Mouse (Mus musculus): Measurements from ENCODE around the gene Gpr153. TPM values are rescaled to one million over a fixed set of nuclear protein-coding genes. Genes with fewer than 3 reads are reported as not detected.

The Gpr153 gene
- polyA plus RNA-seq, 1 experiment from 2014 or later: 6.2 TPM

DNA sequence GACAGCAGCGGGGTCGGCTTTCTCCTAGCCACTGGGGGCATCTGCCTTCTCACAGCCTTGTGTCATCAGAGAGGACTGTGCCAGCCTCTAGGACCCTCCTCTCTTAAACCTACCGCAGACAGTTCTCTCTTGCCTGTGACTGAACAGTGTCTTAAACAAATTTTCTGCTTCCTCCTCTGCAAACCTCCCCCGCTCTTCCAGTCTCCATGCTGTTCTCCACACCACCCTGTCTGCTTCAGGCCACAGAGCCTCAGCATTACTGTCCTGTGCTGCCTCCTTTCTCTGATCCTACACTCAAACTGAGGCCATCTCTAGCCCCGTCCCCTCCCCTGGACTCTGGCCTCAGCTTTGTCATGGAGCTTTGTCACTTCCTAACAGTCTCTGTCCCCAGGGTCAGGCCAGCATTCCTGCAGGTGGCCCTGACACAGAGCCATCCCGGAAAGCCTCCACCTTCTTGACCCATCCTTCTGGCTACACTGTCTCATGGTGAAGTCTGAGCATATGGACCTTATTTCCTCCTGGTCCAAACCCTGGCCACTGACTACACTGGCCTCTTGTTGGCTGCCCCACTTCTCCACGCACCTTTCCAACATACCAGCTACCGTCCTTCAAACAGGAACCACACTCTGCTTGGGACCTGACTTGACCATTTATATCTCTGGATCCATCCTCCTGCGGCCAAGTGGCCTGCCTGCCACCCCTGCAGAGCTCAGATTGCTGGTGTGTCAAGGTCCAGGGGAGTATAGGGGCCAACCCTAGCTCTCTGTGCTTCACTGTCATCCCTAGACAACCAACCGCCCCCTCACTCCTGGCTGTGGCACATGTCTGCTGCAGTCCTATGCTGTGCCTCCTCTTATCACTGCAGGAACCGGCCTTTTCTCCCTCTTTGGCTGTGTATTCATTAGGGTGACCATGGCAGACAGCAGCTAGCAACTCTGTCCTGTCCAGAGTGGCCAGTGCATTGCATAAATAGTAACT is 29.2 kb upstream of the Gpr153 start:
- no peak for ATAC-seq
- no peak overlapping the region for H3K9ac ChIP-seq (replicated peaks; ENCODE audit: low read depth, low read length)
- H3K4me2 ChIP-seq (ENCODE audit: low read length): no peak overlapping the region
- peaks cover 16% of the 10 kb centered on the region for H3K4me1 ChIP-seq (replicated peaks; ENCODE audit: control insufficient read depth, insufficient read depth, low read length)
- no peak overlapping the region for H3K4me3 ChIP-seq (replicated peaks; ENCODE audit: low read length)
- no peaks in the 10 kb centered on the region for H3K9me3 ChIP-seq (ENCODE audit: control insufficient read depth, low read length)
- H3K27ac ChIP-seq (ENCODE audit: low read length): no peak overlapping the region
- no peaks in the 10 kb centered on the region for H3K36me3 ChIP-seq (ENCODE audit: control insufficient read depth, insufficient read depth)
- no peaks in the 10 kb centered on the region for H3K27me3 ChIP-seq (replicated peaks; ENCODE audit: control insufficient read depth, insufficient read depth, low read length)
- 87% methylated on average over 11 of the region's 11 CpGs for WGBS

DNA sequence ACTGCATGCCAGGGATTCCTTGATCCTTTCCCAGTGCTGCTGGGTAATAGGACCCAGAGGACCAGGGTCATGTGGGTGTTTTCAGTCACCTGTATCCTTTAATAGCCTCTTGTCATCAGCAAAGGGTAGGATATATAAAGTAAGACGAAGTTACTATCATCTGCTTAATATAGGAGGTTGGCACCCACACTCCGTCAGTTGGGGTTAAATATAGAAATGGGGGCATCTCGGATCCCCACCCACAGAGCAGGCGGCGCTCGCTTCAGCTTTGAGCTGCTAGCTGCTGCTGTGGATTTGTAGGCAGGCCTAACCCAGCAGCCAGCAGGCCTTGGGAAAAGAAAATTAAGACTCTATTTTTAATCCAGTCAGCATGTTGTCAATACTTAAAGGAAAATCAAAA is 28.0 kb upstream of the Gpr153 start:
- WGBS: 76% methylated on average over 6 of the region's 6 CpGs
- no peak for ATAC-seq
- Histone ChIP-seq H3K27ac (ENCODE audit: low read length) (no peak overlapping the region), H3K36me3 (ENCODE audit: control insufficient read depth, insufficient read depth) (no peaks in the 10 kb centered on the region), H3K4me2 (ENCODE audit: low read length) (no peak overlapping the region), H3K4me1 (replicated peaks; ENCODE audit: control insufficient read depth, insufficient read depth, low read length) (peaks cover 16% of the 10 kb centered on the region), H3K27me3 (replicated peaks; ENCODE audit: control insufficient read depth, insufficient read depth, low read length) (no peaks in the 10 kb centered on the region), H3K9me3 (ENCODE audit: control insufficient read depth, low read length) (no peaks in the 10 kb centered on the region), H3K4me3 (replicated peaks; ENCODE audit: low read length) (no peak overlapping the region), H3K9ac (replicated peaks; ENCODE audit: low read depth, low read length) (no peak overlapping the region)

DNA sequence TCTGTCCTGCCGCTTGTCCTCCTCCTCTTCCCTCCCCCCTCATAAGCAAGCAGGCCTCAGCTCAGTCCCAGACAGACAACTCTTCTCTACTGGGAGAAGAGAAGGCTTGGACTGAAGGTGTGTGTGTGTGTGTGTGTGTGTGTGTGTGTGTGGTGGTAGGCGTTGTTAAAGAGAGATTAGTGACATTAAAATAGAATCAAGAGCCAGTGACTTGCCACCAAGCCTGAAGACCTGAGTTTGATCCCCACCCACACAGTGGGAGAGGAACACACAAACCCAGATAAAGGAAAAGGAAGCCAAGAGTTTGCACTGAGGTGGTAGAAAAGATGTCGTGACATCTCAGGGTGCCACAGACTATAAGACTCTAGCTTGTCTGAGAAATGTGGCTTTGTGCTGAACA is 26.8 kb upstream of the Gpr153 start:
- Histone ChIP-seq H3K9me3 (ENCODE audit: control insufficient read depth, low read length) (no peaks in the 10 kb centered on the region), H3K27ac (ENCODE audit: low read length) (no peak overlapping the region), H3K36me3 (ENCODE audit: control insufficient read depth, insufficient read depth) (no peaks in the 10 kb centered on the region), H3K4me1 (replicated peaks; ENCODE audit: control insufficient read depth, insufficient read depth, low read length) (peaks cover 16% of the 10 kb centered on the region), H3K9ac (replicated peaks; ENCODE audit: low read depth, low read length) (no peak overlapping the region), H3K4me2 (ENCODE audit: low read length) (no peak overlapping the region), H3K27me3 (replicated peaks; ENCODE audit: control insufficient read depth, insufficient read depth, low read length) (no peaks in the 10 kb centered on the region), H3K4me3 (replicated peaks; ENCODE audit: low read length) (no peak overlapping the region)
- ATAC-seq: no peak
- 70% methylated on average over 3 of the region's 3 CpGs for WGBS

DNA sequence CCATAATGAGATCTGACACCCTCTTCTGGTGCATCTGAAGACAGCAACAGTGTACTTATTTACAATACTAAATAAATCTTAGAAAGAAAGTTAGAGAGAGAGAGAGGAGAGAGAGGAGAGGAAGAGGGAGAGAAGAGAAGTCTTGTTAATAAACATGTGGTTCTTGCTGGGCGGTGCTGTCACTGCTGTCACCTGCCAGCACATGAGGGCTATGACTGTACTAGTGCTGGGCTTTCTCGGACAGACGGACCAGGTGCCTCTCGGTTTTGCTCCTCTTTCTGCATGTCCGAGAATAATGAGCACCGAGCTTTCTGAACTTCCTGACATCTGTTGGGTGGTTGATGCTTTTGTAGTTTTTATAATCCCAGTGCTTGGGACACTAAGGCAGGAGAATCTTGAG is 23.4 kb upstream of the Gpr153 start:
- H3K4me1 ChIP-seq (replicated peaks; ENCODE audit: control insufficient read depth, insufficient read depth, low read length): peaks cover 12% of the 10 kb centered on the region
- H3K27me3 ChIP-seq (replicated peaks; ENCODE audit: control insufficient read depth, insufficient read depth, low read length): no peaks in the 10 kb centered on the region
- no peak overlapping the region for H3K4me3 ChIP-seq (replicated peaks; ENCODE audit: low read length)
- no peak overlapping the region for H3K4me2 ChIP-seq (ENCODE audit: low read length)
- no peaks in the 10 kb centered on the region for H3K9me3 ChIP-seq (ENCODE audit: control insufficient read depth, low read length)
- 86% methylated on average over 6 of the region's 6 CpGs for WGBS
- no peak overlapping the region for H3K9ac ChIP-seq (replicated peaks; ENCODE audit: low read depth, low read length)
- no peaks in the 10 kb centered on the region for H3K36me3 ChIP-seq (ENCODE audit: control insufficient read depth, insufficient read depth)
- no peak overlapping the region for H3K27ac ChIP-seq (ENCODE audit: low read length)
- ATAC-seq: no peak

DNA sequence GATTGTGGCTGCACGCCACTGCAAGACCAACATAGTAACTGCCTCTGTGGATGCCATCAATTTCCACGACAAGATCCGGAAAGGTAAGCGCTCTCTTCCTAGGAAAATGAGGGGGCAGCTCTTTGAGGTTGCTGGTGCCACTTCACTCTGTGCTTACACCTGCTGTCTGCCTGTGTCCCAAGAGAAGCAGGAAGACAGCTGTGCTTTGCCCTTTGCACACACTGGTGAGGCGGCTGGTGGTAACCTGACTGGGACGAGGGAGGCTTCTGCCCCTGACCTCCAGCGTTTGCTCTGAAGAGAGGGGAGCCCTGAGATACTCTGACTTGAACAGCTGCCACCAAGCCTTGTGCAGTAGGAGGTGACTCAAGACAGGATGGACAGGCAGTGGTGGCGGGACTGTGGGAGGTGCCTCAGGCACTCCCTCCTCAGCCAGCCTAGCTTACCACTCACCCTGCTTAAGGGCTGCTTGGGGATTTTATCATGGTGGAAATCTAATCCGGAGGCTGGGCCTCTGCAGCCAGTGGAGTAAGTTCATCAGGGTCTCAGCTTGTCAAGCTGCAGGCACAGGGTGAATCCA is 20.8 kb upstream of the Gpr153 start:
- H3K4me3 ChIP-seq (replicated peaks; ENCODE audit: low read length): no peak overlapping the region
- H3K36me3 ChIP-seq (ENCODE audit: control insufficient read depth, insufficient read depth): no peaks in the 10 kb centered on the region
- no peaks in the 10 kb centered on the region for H3K9me3 ChIP-seq (ENCODE audit: control insufficient read depth, low read length)
- no peak overlapping the region for H3K27ac ChIP-seq (ENCODE audit: low read length)
- 83% methylated on average over 9 of the region's 9 CpGs for WGBS
- H3K27me3 ChIP-seq (replicated peaks; ENCODE audit: control insufficient read depth, insufficient read depth, low read length): no peaks in the 10 kb centered on the region
- no peak overlapping the region for H3K9ac ChIP-seq (replicated peaks; ENCODE audit: low read depth, low read length)
- H3K4me1 ChIP-seq (replicated peaks; ENCODE audit: control insufficient read depth, insufficient read depth, low read length): peaks cover 12% of the 10 kb centered on the region; the same call in 1 of the 2 replicates
- no peak for ATAC-seq
- H3K4me2 ChIP-seq (ENCODE audit: low read length): no peak overlapping the region

DNA sequence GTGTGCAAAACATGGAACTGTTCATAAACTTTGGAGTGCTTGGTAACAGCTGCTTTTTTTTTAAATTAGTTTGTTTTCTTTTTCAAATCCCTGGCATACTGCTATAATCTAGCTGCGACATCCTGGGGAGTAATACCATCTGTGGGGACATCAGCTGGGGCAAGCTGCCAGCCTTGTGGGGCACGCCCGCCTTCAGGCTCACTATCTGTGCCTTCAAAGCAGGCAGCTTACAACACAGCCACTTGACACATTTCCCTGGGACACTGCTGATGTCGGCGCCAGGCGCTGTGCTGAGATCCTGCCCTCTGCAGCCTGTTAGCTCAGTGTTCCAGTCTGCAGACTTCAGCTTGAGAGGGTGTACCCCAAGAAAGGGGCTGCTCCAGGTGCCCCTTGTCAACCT is 17.0 kb upstream of the Gpr153 start:
- Histone ChIP-seq H3K36me3 (ENCODE audit: control insufficient read depth, insufficient read depth) (no peaks in the 10 kb centered on the region), H3K27ac (ENCODE audit: low read length) (no peak overlapping the region), H3K4me1 (replicated peaks; ENCODE audit: control insufficient read depth, insufficient read depth, low read length) (peaks cover 12% of the 10 kb centered on the region; the same call in 1 of the 2 replicates), H3K4me2 (ENCODE audit: low read length) (no peak overlapping the region), H3K4me3 (replicated peaks; ENCODE audit: low read length) (no peak overlapping the region), H3K27me3 (replicated peaks; ENCODE audit: control insufficient read depth, insufficient read depth, low read length) (no peaks in the 10 kb centered on the region), H3K9ac (replicated peaks; ENCODE audit: low read depth, low read length) (no peak overlapping the region), H3K9me3 (ENCODE audit: control insufficient read depth, low read length) (no peaks in the 10 kb centered on the region)
- 44% methylated on average over 6 of the region's 6 CpGs for WGBS
- peak; percentile 71 for ATAC-seq

DNA sequence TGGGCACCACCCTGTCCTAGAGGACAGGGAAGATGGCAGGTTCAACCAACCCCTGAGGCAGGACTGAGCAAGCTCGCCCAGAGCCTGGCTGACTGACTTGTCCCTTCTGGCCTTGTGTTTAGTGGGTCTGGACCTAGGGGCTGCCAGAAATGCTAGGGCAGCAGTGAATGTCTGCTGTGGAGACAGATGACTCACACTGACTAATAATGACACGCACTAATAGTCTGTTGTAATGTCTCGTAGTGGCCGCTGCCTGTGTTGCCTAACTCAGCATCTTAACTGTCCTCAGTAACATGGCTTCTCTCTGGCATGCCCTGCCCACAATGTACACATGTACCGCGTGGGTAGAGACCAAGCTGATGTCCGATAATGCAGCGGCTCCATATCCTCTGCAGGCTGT is 13.6 kb upstream of the Gpr153 start:
- no peak overlapping the region for H3K9ac ChIP-seq (replicated peaks; ENCODE audit: low read depth, low read length)
- H3K4me3 ChIP-seq (replicated peaks; ENCODE audit: low read length): no peak overlapping the region
- no peak overlapping the region for H3K27ac ChIP-seq (ENCODE audit: low read length)
- H3K4me2 ChIP-seq (ENCODE audit: low read length): no peak overlapping the region
- H3K27me3 ChIP-seq (replicated peaks; ENCODE audit: control insufficient read depth, insufficient read depth, low read length): no peaks in the 10 kb centered on the region
- no peaks in the 10 kb centered on the region for H3K36me3 ChIP-seq (ENCODE audit: control insufficient read depth, insufficient read depth)
- 93% methylated on average over 8 of the region's 8 CpGs for WGBS
- ATAC-seq: no peak
- H3K9me3 ChIP-seq (ENCODE audit: control insufficient read depth, low read length): no peaks in the 10 kb centered on the region
- H3K4me1 ChIP-seq (replicated peaks; ENCODE audit: control insufficient read depth, insufficient read depth, low read length): peaks cover 22% of the 10 kb centered on the region

DNA sequence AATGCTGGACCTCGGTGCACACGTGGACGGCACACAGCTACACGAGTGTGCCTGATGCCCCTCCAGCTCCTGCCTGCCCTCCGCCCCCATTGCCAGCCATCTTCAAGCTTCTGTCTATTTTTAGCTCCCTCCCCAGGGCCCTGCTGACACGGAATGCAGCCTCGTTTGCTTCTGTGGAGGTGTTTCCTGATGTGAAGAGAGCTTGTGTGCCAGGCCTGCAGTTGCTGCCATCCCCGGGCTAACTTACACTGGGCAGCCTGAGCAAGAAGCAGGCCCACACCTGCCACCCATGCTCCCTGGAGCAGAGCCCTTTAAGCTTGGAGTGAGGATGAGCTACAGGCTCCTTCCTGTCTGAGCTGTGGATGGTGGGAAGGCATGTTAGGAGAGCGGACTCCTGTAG is 11.8 kb upstream of the Gpr153 start:
- H3K27ac ChIP-seq (ENCODE audit: low read length): no peak overlapping the region
- peaks cover 26% of the 10 kb centered on the region for H3K4me1 ChIP-seq (replicated peaks; ENCODE audit: control insufficient read depth, insufficient read depth, low read length)
- H3K9ac ChIP-seq (replicated peaks; ENCODE audit: low read depth, low read length): no peak overlapping the region
- H3K9me3 ChIP-seq (ENCODE audit: control insufficient read depth, low read length): no peaks in the 10 kb centered on the region
- no peak overlapping the region for H3K4me2 ChIP-seq (ENCODE audit: low read length)
- H3K36me3 ChIP-seq (ENCODE audit: control insufficient read depth, insufficient read depth): no peaks in the 10 kb centered on the region
- H3K27me3 ChIP-seq (replicated peaks; ENCODE audit: control insufficient read depth, insufficient read depth, low read length): no peaks in the 10 kb centered on the region
- no peak for ATAC-seq
- 76% methylated on average over 9 of the region's 9 CpGs for WGBS
- no peak overlapping the region for H3K4me3 ChIP-seq (replicated peaks; ENCODE audit: low read length)

DNA sequence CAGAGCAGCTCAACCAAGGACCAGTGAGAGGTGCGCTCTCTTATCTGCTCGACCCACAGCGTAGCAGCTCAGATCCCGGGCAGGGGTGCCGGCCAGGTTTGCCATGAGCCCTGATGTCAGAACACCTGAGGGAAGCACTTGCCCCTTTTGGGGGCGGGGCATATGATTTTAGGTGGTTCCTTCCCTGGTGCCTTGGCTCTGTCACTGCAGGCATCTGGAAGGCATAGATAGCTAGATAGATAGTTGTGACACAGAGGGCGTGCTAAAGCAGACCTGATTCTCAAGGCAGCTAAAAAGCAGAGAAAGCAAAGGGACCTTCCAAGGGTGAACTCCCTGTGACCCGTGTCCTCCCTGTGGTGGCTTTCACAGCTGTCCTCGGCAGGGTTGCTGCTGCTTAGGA is 10.9 kb upstream of the Gpr153 start:
- Histone ChIP-seq H3K36me3 (ENCODE audit: control insufficient read depth, insufficient read depth) (no peaks in the 10 kb centered on the region), H3K27ac (ENCODE audit: low read length) (no peak overlapping the region), H3K4me3 (replicated peaks; ENCODE audit: low read length) (no peak overlapping the region), H3K9me3 (ENCODE audit: control insufficient read depth, low read length) (no peaks in the 10 kb centered on the region), H3K9ac (replicated peaks; ENCODE audit: low read depth, low read length) (no peak overlapping the region), H3K4me2 (ENCODE audit: low read length) (no peak overlapping the region), H3K4me1 (replicated peaks; ENCODE audit: control insufficient read depth, insufficient read depth, low read length) (peaks cover 25% of the 10 kb centered on the region), H3K27me3 (replicated peaks; ENCODE audit: control insufficient read depth, insufficient read depth, low read length) (no peaks in the 10 kb centered on the region)
- 69% methylated on average over 9 of the region's 9 CpGs for WGBS
- ATAC-seq: no peak

Measured in forebrain, embryonic 16.5 days (tissue).